Mouse (Mus musculus): ENCODE measurements at regions not wholly inside any gene's neighbourhood (a gene's known extent, or its start where the extent isn't known, plus 50 kb on each side); places are given as distances from the start of the nearest gene placed in this dataset.
A peak's percentile ranks its signal among the peaks of the same experiment; 100 is the strongest.

- TF ChIP-seq CTCF (IDR thresholded peaks at IDR 0.05; ENCODE audit: insufficient read depth, low read length), result peak; percentile 39; the same call in 1 of the 2 replicates
- TF ChIP-seq POLR2A (IDR thresholded peaks at IDR 0.05; ENCODE audit: borderline replicate concordance, extremely low read depth, low read depth, low read length), result no peak
Observed at GRCm38 (mm10) chr12:27849537-27849936, 507.2 kb upstream of the Sox11 start.
